10 mouse cellular contexts compared by ENCODE assay signal in the genomic region with DNA sequence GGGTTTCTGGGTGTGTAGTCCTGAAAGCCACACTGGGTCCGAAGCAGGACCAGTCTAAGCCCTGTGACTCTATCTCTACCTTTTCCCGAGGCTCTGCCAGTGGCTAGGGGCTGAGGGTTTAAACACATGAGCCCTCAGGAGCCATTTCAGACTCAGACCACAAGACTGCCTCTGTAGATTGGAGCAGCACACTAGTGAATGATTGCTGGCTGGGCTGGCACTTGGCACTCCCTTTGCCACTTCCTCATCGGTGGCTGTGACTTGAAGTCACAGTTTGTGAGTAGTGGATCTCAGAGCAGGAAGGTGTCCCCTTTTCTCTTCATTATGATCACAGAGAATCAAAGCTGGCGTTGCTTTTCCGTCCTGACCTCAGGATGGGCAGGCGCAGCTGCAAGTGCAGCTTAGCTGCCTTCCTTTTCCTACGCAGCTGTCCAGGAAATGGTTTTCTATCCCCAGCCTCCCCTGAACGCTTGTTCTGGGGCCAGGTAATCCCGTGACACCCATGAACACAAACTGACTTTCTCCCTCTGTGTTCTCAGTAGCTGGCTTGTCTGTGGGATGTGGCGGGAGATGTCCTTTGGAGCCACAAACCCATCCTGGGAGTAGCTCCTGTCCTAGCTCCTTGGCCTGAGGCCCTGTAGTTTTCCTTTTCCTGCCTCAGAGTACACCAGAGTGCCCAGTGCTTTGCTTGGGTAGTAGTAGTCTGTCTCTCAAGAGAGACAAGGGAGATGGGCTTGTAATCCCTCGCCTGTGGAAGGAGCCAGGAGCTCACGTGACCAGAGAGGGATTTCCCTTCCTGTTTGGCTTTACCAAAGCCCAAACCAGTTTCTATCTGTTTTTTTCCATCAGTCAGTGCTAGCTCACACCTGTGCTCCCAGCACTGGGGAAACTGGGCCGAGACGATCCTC. TPM values are rescaled to one million over a fixed set of nuclear protein-coding genes. Genes with fewer than 3 reads are reported as not detected.
DNase-seq lines count a peak whose midpoint lies in the region; ATAC-seq lines count a peak whose summit lies in the region.
"Had no signal": no experiment of that assay in that cellular context is flagged by ENCODE, and none has a peak within 500 bp of the region (broad histone marks: within the 10 kb centered on the region; RNA-seq: fewer than 3 reads in every experiment).

No protein-coding gene starts in this region.

- H3K27me3 ChIP-seq in liver, embryonic 16.5 days (ENCODE audit: control insufficient read depth, insufficient read depth, low read depth, low read length) = no peaks in the 10 kb centered on the region
- H3K27me3 ChIP-seq in liver, embryonic 12.5 days (replicated peaks) = no peaks in the 10 kb centered on the region
- H3K27me3 ChIP-seq in forebrain, embryonic 10.5 days (ENCODE audit: poor library complexity, severe bottlenecking) = no peaks in the 10 kb centered on the region

- no peak overlapping the region for H3K4me2 ChIP-seq in liver, embryonic 16.5 days (ENCODE audit: low read depth, low read length)
- H3K4me2 ChIP-seq in liver, embryonic 12.5 days = no peak overlapping the region

- no peak overlapping the region for H3K4me3 ChIP-seq in liver, embryonic 16.5 days (ENCODE audit: low read depth, low read length)
- no peak overlapping the region for H3K4me3 ChIP-seq in liver, embryonic 12.5 days
- H3K4me3 ChIP-seq in forebrain, embryonic 10.5 days = no peak overlapping the region
- H3K4me3 ChIP-seq: layer of hippocampus, adult 2 months had no signal

- intact Hi-C loops in gastrocnemius, postnatal 36 days (cut with DNase I) = no loop called here

- peak overlapping the region; percentile 8; the same call in 1 of the 2 replicates for H3K27ac ChIP-seq in liver, embryonic 16.5 days (ENCODE audit: low read length)
- no peak overlapping the region for H3K27ac ChIP-seq in liver, embryonic 12.5 days
- H3K27ac ChIP-seq in forebrain, embryonic 10.5 days = no peak overlapping the region
- H3K27ac ChIP-seq: layer of hippocampus, adult 2 months had no signal

- WGBS in liver, embryonic 16.5 days (ENCODE audit: insufficient replicate concordance) = 68% methylated on average over 14 of the region's 14 CpGs
- 74% methylated on average over 14 of the region's 14 CpGs for WGBS in liver, embryonic 12.5 days (ENCODE audit: insufficient replicate concordance)
- WGBS in forebrain, embryonic 10.5 days = 87% methylated on average over 14 of the region's 14 CpGs

- H3K9ac ChIP-seq in liver, embryonic 16.5 days (ENCODE audit: low read depth, low read length) = no peak overlapping the region
- no peak overlapping the region for H3K9ac ChIP-seq in liver, embryonic 12.5 days

- no peaks in the 10 kb centered on the region for H3K9me3 ChIP-seq in liver, embryonic 16.5 days (replicated peaks; ENCODE audit: control insufficient read depth, low read length)
- H3K9me3 ChIP-seq in liver, embryonic 12.5 days (replicated peaks) = no peaks in the 10 kb centered on the region
- no peaks in the 10 kb centered on the region for H3K9me3 ChIP-seq in forebrain, embryonic 10.5 days

- H3K4me1 ChIP-seq in liver, embryonic 16.5 days (ENCODE audit: control insufficient read depth, low read depth, low read length) = peaks cover 13% of the 10 kb centered on the region
- peaks cover 8% of the 10 kb centered on the region for H3K4me1 ChIP-seq in liver, embryonic 12.5 days
- peaks cover 3% of the 10 kb centered on the region; the same call in 1 of the 2 replicates for H3K4me1 ChIP-seq in forebrain, embryonic 10.5 days

- H3K36me3 ChIP-seq in liver, embryonic 16.5 days (ENCODE audit: control insufficient read depth, insufficient read depth) = peaks cover 43% of the 10 kb centered on the region
- peaks cover 56% of the 10 kb centered on the region for H3K36me3 ChIP-seq in liver, embryonic 12.5 days
- H3K36me3 ChIP-seq in forebrain, embryonic 10.5 days (replicated peaks) = no peaks in the 10 kb centered on the region

- DNase-seq in gastrocnemius, adult 18-20 months (ENCODE audit: low spot score) = peak; percentile 44
- DNase-seq in gastrocnemius, postnatal 36 days = no peak
- peak; percentile 52 for DNase-seq in kidney, postnatal 14 days
- DNase-seq in thymus, postnatal 10 days (ENCODE audit: low spot score in 2 of 2) = peak; percentile 12 to 21
- no peak for DNase-seq in forebrain, embryonic 10.5 days (ENCODE audit: extremely low spot score, low spot score)
- no peak for DNase-seq in c-Kit-positive CD71-positive TER-119-positive erythroid progenitor cells, embryonic 14.5 days (ENCODE audit: low spot score)

- no peak for ATAC-seq in liver, embryonic 16.5 days (ENCODE audit: low read depth)
- no peak for ATAC-seq in liver, embryonic 12.5 days
- ATAC-seq: activated CD4-positive, CD25-positive, alpha-beta regulatory T cell, adult 4 months had no signal

RNA-seq across cellular contexts. Expression of a gene that starts 37.9 kb away (rescaled TPM):
- 100 to 1,000 TPM; 270 to 281 TPM for total RNA-seq in gastrocnemius, adult 18-20 months (2021)
- total RNA-seq in gastrocnemius, postnatal 36 days (2021) = 100 to 1,000 TPM; 260 to 328 TPM
- 139 and 168 TPM in 2 replicates for polyA plus RNA-seq in liver, embryonic 16.5 days (2015; fragmentation: Nextera tagmentation; extraction: Ambion mirVana)
- 42.5 and 44.1 TPM in 2 replicates for polyA plus RNA-seq in liver, embryonic 12.5 days (2016; fragmentation: Nextera tagmentation; extraction: Ambion mirVana)
- 6.5 and 6.9 TPM in 2 replicates for polyA plus RNA-seq in forebrain, embryonic 10.5 days (2016; fragmentation: Nextera tagmentation; extraction: Ambion mirVana)

RNA-seq across cellular contexts. Expression of a gene that starts 43.1 kb away (rescaled TPM):
- not detected for total RNA-seq in gastrocnemius, adult 18-20 months (2021)
- under 1 TPM; 0.26 to 0.62 TPM for total RNA-seq in gastrocnemius, postnatal 36 days (2021)
- 12.3 and 14.1 TPM in 2 replicates for polyA plus RNA-seq in liver, embryonic 16.5 days (2015; fragmentation: Nextera tagmentation; extraction: Ambion mirVana)
- 20.7 and 22.2 TPM in 2 replicates for polyA plus RNA-seq in liver, embryonic 12.5 days (2016; fragmentation: Nextera tagmentation; extraction: Ambion mirVana)
- polyA plus RNA-seq in forebrain, embryonic 10.5 days (2016; fragmentation: Nextera tagmentation; extraction: Ambion mirVana) = 34.2 and 34.9 TPM in 2 replicates

Comparison
In these comparisons a context has a peak if more than half of its experiments do, and no peak if none do; other contexts are left out.
1. DNase-seq: peak in gastrocnemius, adult 18-20 months (single experiment), kidney, postnatal 14 days (single experiment) and thymus, postnatal 10 days (2 of 2); none in gastrocnemius, postnatal 36 days (0 of 2), forebrain, embryonic 10.5 days (single experiment) and c-Kit-positive CD71-positive TER-119-positive erythroid progenitor cells, embryonic 14.5 days (single experiment).